ENCODE assay signal across 25 mouse cellular contexts in the genomic region with DNA sequence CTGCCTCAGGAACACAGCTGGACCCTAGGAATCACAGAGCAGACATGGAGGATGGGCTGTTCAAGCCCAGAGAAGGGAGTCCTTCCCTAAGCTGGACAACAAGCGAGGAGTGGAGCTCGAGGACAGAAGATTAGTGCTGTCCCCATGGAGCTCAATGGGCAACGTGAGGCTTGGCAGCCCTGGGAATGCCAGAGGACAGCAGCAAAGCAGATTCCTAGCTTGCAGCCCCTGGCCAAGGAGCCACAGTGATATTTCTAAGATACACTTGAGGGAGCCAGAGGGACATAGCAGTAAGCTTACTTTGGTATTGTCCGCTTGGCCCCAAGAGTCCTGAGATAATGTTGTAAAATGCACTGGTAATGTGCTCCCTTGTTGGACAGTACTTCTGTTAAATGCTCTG. TPM values are rescaled to one million over a fixed set of nuclear protein-coding genes. Genes with fewer than 3 reads are reported as not detected.
DNase-seq lines count a peak whose midpoint lies in the region; ATAC-seq and TF ChIP-seq lines count a peak whose summit lies in the region.
"Had no signal": no experiment of that assay in that cellular context is flagged by ENCODE, and none has a peak within 500 bp of the region (broad histone marks: within the 10 kb centered on the region; RNA-seq: fewer than 3 reads in every experiment).

No protein-coding gene starts in this region.

- WGBS in embryonic facial prominence, embryonic 13.5 days: 66% methylated on average over 4 of the region's 4 CpGs
- 66% methylated on average over 4 of the region's 4 CpGs for WGBS in embryonic facial prominence, embryonic 10.5 days
- WGBS in hindbrain, postnatal 0 days: 55% methylated on average over 4 of the region's 4 CpGs
- 71% methylated on average over 4 of the region's 4 CpGs for WGBS in hindbrain, embryonic 11.5 days
- 50% methylated on average over 4 of the region's 4 CpGs for WGBS in midbrain, postnatal 0 days
- WGBS in midbrain, embryonic 10.5 days: 49% methylated on average over 4 of the region's 4 CpGs

- H3K4me3 ChIP-seq in embryonic facial prominence, embryonic 13.5 days: no peak overlapping the region
- no peak overlapping the region for H3K4me3 ChIP-seq in embryonic facial prominence, embryonic 10.5 days
- H3K4me3 ChIP-seq in hindbrain, postnatal 0 days (ENCODE audit: low read length): no peak overlapping the region
- H3K4me3 ChIP-seq in hindbrain, embryonic 11.5 days (ENCODE audit: low read depth, low read length): no peak overlapping the region
- no peak overlapping the region for H3K4me3 ChIP-seq in midbrain, postnatal 0 days (ENCODE audit: low read depth, low read length)
- no peak overlapping the region for H3K4me3 ChIP-seq in midbrain, embryonic 10.5 days
- no peak overlapping the region for H3K4me3 ChIP-seq in left cerebral cortex, adult 2 months

- no peak overlapping the region for H3K27ac ChIP-seq in embryonic facial prominence, embryonic 13.5 days
- no peak overlapping the region for H3K27ac ChIP-seq in embryonic facial prominence, embryonic 10.5 days (replicated peaks)
- H3K27ac ChIP-seq in hindbrain, postnatal 0 days: no peak overlapping the region
- H3K27ac ChIP-seq in hindbrain, embryonic 11.5 days (ENCODE audit: low read depth, low read length): no peak overlapping the region
- H3K27ac ChIP-seq in midbrain, postnatal 0 days (ENCODE audit: low read depth, low read length): no peak overlapping the region
- H3K27ac ChIP-seq in midbrain, embryonic 10.5 days (replicated peaks): no peak overlapping the region
- no peak overlapping the region for H3K27ac ChIP-seq in left cerebral cortex, adult 2 months
- H3K27ac ChIP-seq: heart, embryonic 15.5 days; hindbrain, embryonic 12.5 days; limb, embryonic 12.5 days; liver, embryonic 15.5 days; midbrain, embryonic 13.5 days; stomach, embryonic 15.5 days had no signal

- H3K4me1 ChIP-seq in embryonic facial prominence, embryonic 13.5 days: peaks cover 13% of the 10 kb centered on the region
- H3K4me1 ChIP-seq in embryonic facial prominence, embryonic 10.5 days: peaks cover 21% of the 10 kb centered on the region
- H3K4me1 ChIP-seq in hindbrain, postnatal 0 days (ENCODE audit: insufficient read depth, low read length): no peaks in the 10 kb centered on the region
- H3K4me1 ChIP-seq in hindbrain, embryonic 11.5 days (replicated peaks; ENCODE audit: control insufficient read depth, insufficient read depth, low read length): no peaks in the 10 kb centered on the region
- H3K4me1 ChIP-seq in midbrain, postnatal 0 days (ENCODE audit: insufficient read depth, low read length): no peaks in the 10 kb centered on the region
- H3K4me1 ChIP-seq in midbrain, embryonic 10.5 days: peaks cover 6% of the 10 kb centered on the region
- H3K4me1 ChIP-seq: hindbrain, embryonic 12.5 days; limb, embryonic 12.5 days; stomach, embryonic 15.5 days had no signal

- H3K9me3 ChIP-seq in embryonic facial prominence, embryonic 13.5 days: no peaks in the 10 kb centered on the region
- H3K9me3 ChIP-seq in embryonic facial prominence, embryonic 10.5 days: peaks cover 7% of the 10 kb centered on the region; the same call in 1 of the 2 replicates
- H3K9me3 ChIP-seq in hindbrain, postnatal 0 days (ENCODE audit: low read length): no peaks in the 10 kb centered on the region
- no peaks in the 10 kb centered on the region for H3K9me3 ChIP-seq in hindbrain, embryonic 11.5 days (ENCODE audit: control insufficient read depth, low read length)
- H3K9me3 ChIP-seq in midbrain, postnatal 0 days (ENCODE audit: low read length): 0 out of 2 replicates have a peak, but pooled peaks cover 4% of the 10 kb centered on the region
- H3K9me3 ChIP-seq in midbrain, embryonic 10.5 days (replicated peaks): no peaks in the 10 kb centered on the region; the same call in 1 of the 2 replicates
- H3K9me3 ChIP-seq: heart, embryonic 15.5 days; liver, embryonic 15.5 days; stomach, embryonic 15.5 days had no signal

- DNase-seq in embryonic facial prominence, embryonic 10.5 days (ENCODE audit: low spot score): no peak
- peak; percentile 45 for DNase-seq in hindbrain, postnatal 0 days (ENCODE audit: low spot score)
- DNase-seq in hindbrain, embryonic 11.5 days (ENCODE audit: low spot score): no peak
- peak; percentile 56 for DNase-seq in midbrain, postnatal 0 days (ENCODE audit: low spot score)
- no peak for DNase-seq in midbrain, embryonic 10.5 days (ENCODE audit: low spot score)
- no peak for DNase-seq in left cerebral cortex, adult 2 months (ENCODE audit: extremely low spot score in 1 of 2, low spot score in 2 of 2)
- no peak for DNase-seq in urinary bladder, adult 2 months (ENCODE audit: low spot score)
- DNase-seq: adrenal gland, adult 8-10 months; cerebellum, adult 2 months; kidney, adult 2 months; kidney, postnatal 10 days; lung, embryonic 14.5 days; lung, postnatal 36 days; retina, postnatal 1 day; right cerebral cortex, postnatal 14 days; thymus, postnatal 25 days had no signal

- H3K9ac ChIP-seq in embryonic facial prominence, embryonic 13.5 days: 0 out of 2 replicates have a peak overlapping the region, but pooled peaks have one; percentile 16
- H3K9ac ChIP-seq in hindbrain, postnatal 0 days (replicated peaks; ENCODE audit: low read length): no peak overlapping the region
- H3K9ac ChIP-seq in hindbrain, embryonic 11.5 days (ENCODE audit: low read depth, low read length): no peak overlapping the region
- H3K9ac ChIP-seq in midbrain, postnatal 0 days (replicated peaks; ENCODE audit: low read length, poor library complexity, severe bottlenecking): no peak overlapping the region
- H3K9ac ChIP-seq: liver, embryonic 15.5 days had no signal

- TF ChIP-seq CTCF in hindbrain, postnatal 0 days (IDR thresholded peaks at IDR 0.05; ENCODE audit: low read depth): peak; percentile 58
- peak; percentile 48 for TF ChIP-seq CTCF in midbrain, postnatal 0 days (IDR thresholded peaks at IDR 0.05)
- TF ChIP-seq CTCF in left cerebral cortex, adult 2 months (IDR thresholded peaks at IDR 0.05): no peak; the same call in 1 of the 2 replicates

- intact Hi-C loops in left cerebral cortex, adult 2 months (cut with DNase I): loop anchor here (1.0 to 5.0 kb wide), 2 partner anchors 388 to 606 kb away; partner anchors contain the start of genes Ak9 and Fig4

- no peaks in the 10 kb centered on the region for H3K27me3 ChIP-seq in embryonic facial prominence, embryonic 13.5 days
- H3K27me3 ChIP-seq in embryonic facial prominence, embryonic 10.5 days (replicated peaks; ENCODE audit: low read depth, poor library complexity, severe bottlenecking): peaks cover 14% of the 10 kb centered on the region; the same call in 1 of the 2 replicates
- H3K27me3 ChIP-seq in hindbrain, postnatal 0 days (ENCODE audit: insufficient read depth, low read length): no peaks in the 10 kb centered on the region
- no peaks in the 10 kb centered on the region for H3K27me3 ChIP-seq in hindbrain, embryonic 11.5 days (ENCODE audit: control insufficient read depth, insufficient read depth, low read length)
- H3K27me3 ChIP-seq in midbrain, postnatal 0 days (ENCODE audit: insufficient read depth, low read length): no peaks in the 10 kb centered on the region
- peaks cover 6% of the 10 kb centered on the region for H3K27me3 ChIP-seq in midbrain, embryonic 10.5 days (ENCODE audit: low read depth, poor library complexity, severe bottlenecking)
- H3K27me3 ChIP-seq: heart, embryonic 15.5 days; hindbrain, embryonic 12.5 days; limb, embryonic 12.5 days; stomach, embryonic 15.5 days had no signal

- no peaks in the 10 kb centered on the region for H3K36me3 ChIP-seq in embryonic facial prominence, embryonic 13.5 days
- no peaks in the 10 kb centered on the region for H3K36me3 ChIP-seq in embryonic facial prominence, embryonic 10.5 days (replicated peaks)
- H3K36me3 ChIP-seq in hindbrain, postnatal 0 days (ENCODE audit: insufficient read depth, low read length): no peaks in the 10 kb centered on the region
- H3K36me3 ChIP-seq in hindbrain, embryonic 11.5 days (ENCODE audit: control insufficient read depth, insufficient read depth, low read length): no peaks in the 10 kb centered on the region
- H3K36me3 ChIP-seq in midbrain, postnatal 0 days (ENCODE audit: insufficient read depth, low read length): no peaks in the 10 kb centered on the region
- H3K36me3 ChIP-seq in midbrain, embryonic 10.5 days: no peaks in the 10 kb centered on the region
- H3K36me3 ChIP-seq: heart, embryonic 15.5 days; hindbrain, embryonic 12.5 days; limb, embryonic 12.5 days; liver, embryonic 15.5 days; midbrain, embryonic 13.5 days; stomach, embryonic 15.5 days had no signal

- H3K4me2 ChIP-seq in embryonic facial prominence, embryonic 13.5 days: no peak overlapping the region
- no peak overlapping the region for H3K4me2 ChIP-seq in hindbrain, postnatal 0 days (ENCODE audit: low read depth, low read length)
- no peak overlapping the region for H3K4me2 ChIP-seq in hindbrain, embryonic 11.5 days (replicated peaks; ENCODE audit: low read depth, low read length)
- H3K4me2 ChIP-seq in midbrain, postnatal 0 days (ENCODE audit: low read depth, low read length, poor library complexity, severe bottlenecking): no peak overlapping the region

- ATAC-seq in embryonic facial prominence, embryonic 13.5 days (ENCODE audit: insufficient number of reproducible peaks, insufficient read depth, low FRiP score, low TSS enrichment, low read depth): no peak
- peak; percentile 32; the same call in 1 of the 2 replicates for ATAC-seq in hindbrain, postnatal 0 days
- no peak for ATAC-seq in hindbrain, embryonic 11.5 days (ENCODE audit: low FRiP score)
- no peak for ATAC-seq in midbrain, postnatal 0 days (ENCODE audit: low FRiP score)

RNA-seq across cellular contexts. Expression of gene Ccdc162, which starts 25.5 kb away (rescaled TPM):
- polyA plus RNA-seq in embryonic facial prominence, embryonic 13.5 days (2015; fragmentation: Nextera tagmentation; extraction: Ambion mirVana): 1.5 and 1.7 TPM in 2 replicates
- polyA plus RNA-seq in embryonic facial prominence, embryonic 10.5 days (2016; fragmentation: Nextera tagmentation; extraction: Ambion mirVana): 0.42 and 0.53 TPM in 2 replicates
- 1.9 and 3.3 TPM in 2 replicates for total RNA-seq in hindbrain, postnatal 0 days (2014; rRNA removed)
- polyA plus RNA-seq in hindbrain, postnatal 0 days (2015; fragmentation: Nextera tagmentation; extraction: Ambion mirVana): 1.9 and 2.1 TPM in 2 replicates
- polyA plus RNA-seq in hindbrain, embryonic 11.5 days (2014; fragmentation: Nextera tagmentation; extraction: Ambion mirVana): 0.74 and 0.92 TPM in 2 replicates
- 1.7 and 2.4 TPM in 2 replicates for total RNA-seq in midbrain, postnatal 0 days (2014; rRNA removed)
- polyA plus RNA-seq in midbrain, postnatal 0 days (2015; fragmentation: Nextera tagmentation; extraction: Ambion mirVana): 0.63 and 0.64 TPM in 2 replicates
- 0.32 and 0.34 TPM in 2 replicates for polyA plus RNA-seq in midbrain, embryonic 10.5 days (2016; fragmentation: Nextera tagmentation; extraction: Ambion mirVana)
- 1 to 10 TPM; 1.8 to 2.0 TPM for total RNA-seq in left cerebral cortex, adult 2 months (2021)
- polyA plus RNA-seq in urinary bladder, adult 2 months (2012; rRNA removed): 0.33 and 0.35 TPM in 2 replicates
- total RNA-seq: MEL; monocyte, adult 5-6 weeks had no signal
- polyA plus RNA-seq: liver, embryonic 15.5 days had no signal

Comparison
In these comparisons a context has a peak if more than half of its experiments do, and no peak if none do; other contexts are left out.
1. DNase-seq: peak in hindbrain, postnatal 0 days (single experiment) and midbrain, postnatal 0 days (single experiment); none in embryonic facial prominence, embryonic 10.5 days (single experiment), hindbrain, embryonic 11.5 days (single experiment), midbrain, embryonic 10.5 days (single experiment), left cerebral cortex, adult 2 months (0 of 2) and urinary bladder, adult 2 months (single experiment).